In genomic region chr4:117915489-117916105, GRCm38 (mm10) we compare ENCODE assay signal across 8 mouse cellular contexts. TPM values are rescaled to one million over a fixed set of nuclear protein-coding genes. Genes with fewer than 3 reads are reported as not detected.
DNase-seq lines count a peak whose midpoint lies in the region; ATAC-seq and TF ChIP-seq lines count a peak whose summit lies in the region.

No protein-coding gene starts in this region.

- TF ChIP-seq POLR2A in testis, adult 2 months (IDR thresholded peaks at IDR 0.05; ENCODE audit: control insufficient read depth, low read depth, low read length) = no peak

- WGBS in intestine, embryonic 16.5 days = 5% methylated on average over 19 of the region's 19 CpGs

- H3K4me3 ChIP-seq in testis, adult 2 months (ENCODE audit: control insufficient read depth, low read depth, low read length) = peak overlapping the region; percentile 98
- H3K4me3 ChIP-seq in intestine, embryonic 16.5 days (ENCODE audit: low read length) = peak overlapping the region; percentile 73

- ATAC-seq in intestine, embryonic 16.5 days = no peak

- no peak for TF ChIP-seq CTCF in testis, adult 2 months (IDR thresholded peaks at IDR 0.05; ENCODE audit: control insufficient read depth, insufficient read depth, insufficient replicate concordance, low read depth, low read length)

- H3K27ac ChIP-seq in testis, adult 2 months (ENCODE audit: control insufficient read depth, insufficient read depth, low read depth, low read length) = peak overlapping the region; percentile 15; the same call in 1 of the 2 replicates
- peak overlapping the region; percentile 81; the same call in 1 of the 2 replicates for H3K27ac ChIP-seq in intestine, embryonic 16.5 days (ENCODE audit: low read length)

- H3K36me3 ChIP-seq in testis, adult 2 months (ENCODE audit: control insufficient read depth, insufficient read depth, low read length) = no peaks in the 10 kb centered on the region; the same call in 1 of the 2 replicates
- H3K36me3 ChIP-seq in intestine, embryonic 16.5 days (ENCODE audit: control insufficient read depth, insufficient read depth, low read length) = 0 out of 2 replicates have a peak, but pooled peaks cover 5% of the 10 kb centered on the region

- H3K4me2 ChIP-seq in intestine, embryonic 16.5 days (ENCODE audit: low read depth, low read length) = peak overlapping the region; percentile 75

- DNase-seq in cerebellum, adult 8-10 months = peak; percentile 35
- DNase-seq in cerebellum, adult 11 months = no peak
- no peak for DNase-seq in testis, postnatal 10 days (ENCODE audit: low spot score)
- peak; percentile 31 for DNase-seq in neural tube, embryonic 10.5 days (ENCODE audit: extremely low spot score, low spot score)
- DNase-seq in urinary bladder, postnatal 36 days (ENCODE audit: low spot score in 2 of 2) = no peak
- DNase-seq in ovary, postnatal 10 days (ENCODE audit: low spot score) = no peak

- H3K4me1 ChIP-seq in testis, adult 2 months (ENCODE audit: control insufficient read depth, insufficient read depth, low read length) = peaks cover 9% of the 10 kb centered on the region
- H3K4me1 ChIP-seq in intestine, embryonic 16.5 days (ENCODE audit: control insufficient read depth, insufficient read depth, low read length) = peaks cover 27% of the 10 kb centered on the region

- no peaks in the 10 kb centered on the region for H3K9me3 ChIP-seq in intestine, embryonic 16.5 days (ENCODE audit: control insufficient read depth, low read length)

- H3K27me3 ChIP-seq in testis, adult 2 months (ENCODE audit: control insufficient read depth, insufficient read depth, low read length) = no peaks in the 10 kb centered on the region
- no peaks in the 10 kb centered on the region for H3K27me3 ChIP-seq in intestine, embryonic 16.5 days (replicated peaks; ENCODE audit: control insufficient read depth, insufficient read depth, low read length)

- peak overlapping the region; percentile 84 for H3K9ac ChIP-seq in intestine, embryonic 16.5 days (ENCODE audit: low read depth, low read length)

RNA-seq across cellular contexts. Expression of gene Ipo13, which starts 0.8 kb away (rescaled TPM):
- polyA plus RNA-seq in testis, adult 2 months (2012; rRNA removed) = 207 and 222 TPM in 2 replicates
- polyA plus RNA-seq in intestine, embryonic 16.5 days (2015; fragmentation: Nextera tagmentation; extraction: Ambion mirVana) = 31.1 and 37.4 TPM in 2 replicates

RNA-seq across cellular contexts. Expression of gene Artn, which starts 14.0 kb away (rescaled TPM):
- 9.0 and 10.2 TPM in 2 replicates for polyA plus RNA-seq in testis, adult 2 months (2012; rRNA removed)
- polyA plus RNA-seq in intestine, embryonic 16.5 days (2015; fragmentation: Nextera tagmentation; extraction: Ambion mirVana) = 3.7 and 5.2 TPM in 2 replicates

RNA-seq across cellular contexts. Expression of gene Dph2, which starts 23.8 kb away (rescaled TPM):
- 6.6 and 8.2 TPM in 2 replicates for polyA plus RNA-seq in testis, adult 2 months (2012; rRNA removed)
- polyA plus RNA-seq in intestine, embryonic 16.5 days (2015; fragmentation: Nextera tagmentation; extraction: Ambion mirVana) = 17.1 and 19.4 TPM in 2 replicates

RNA-seq across cellular contexts. Expression of gene Atp6v0b, which starts 28.5 kb away (rescaled TPM):
- 214 and 232 TPM in 2 replicates for polyA plus RNA-seq in testis, adult 2 months (2012; rRNA removed)
- 345 and 371 TPM in 2 replicates for polyA plus RNA-seq in intestine, embryonic 16.5 days (2015; fragmentation: Nextera tagmentation; extraction: Ambion mirVana)

RNA-seq across cellular contexts. Expression of gene B4galt2, which starts 32.3 kb away (rescaled TPM):
- polyA plus RNA-seq in testis, adult 2 months (2012; rRNA removed) = 28.5 and 33.1 TPM in 2 replicates
- polyA plus RNA-seq in intestine, embryonic 16.5 days (2015; fragmentation: Nextera tagmentation; extraction: Ambion mirVana) = 10.5 and 11.1 TPM in 2 replicates

Comparison
In these comparisons a context has a peak if more than half of its experiments do, and no peak if none do; other contexts are left out.
1. DNase-seq: peak in cerebellum, adult 8-10 months (single experiment) and neural tube, embryonic 10.5 days (single experiment); none in cerebellum, adult 11 months (single experiment), testis, postnatal 10 days (single experiment), urinary bladder, postnatal 36 days (0 of 2) and ovary, postnatal 10 days (single experiment).